Comparison of ENCODE assay signal across 13 mouse cellular contexts in the genomic region with DNA sequence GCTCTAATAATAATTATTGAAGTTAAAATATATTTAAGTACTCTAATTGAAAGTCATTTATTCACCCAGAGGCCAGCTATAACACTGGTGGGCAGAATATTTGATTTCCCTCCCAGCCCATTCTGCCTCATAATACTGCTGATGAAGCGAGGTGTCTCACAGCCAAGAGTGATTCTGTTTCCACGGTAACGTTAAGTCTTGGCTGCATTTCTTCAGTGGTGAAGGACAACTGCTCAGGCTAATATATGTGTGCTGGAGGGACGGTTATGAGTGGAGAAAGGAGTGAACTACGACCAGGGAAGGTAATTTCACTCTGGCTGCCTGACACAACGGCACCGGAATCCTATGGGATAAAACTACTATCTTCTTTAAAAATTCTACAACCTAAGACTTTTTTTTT.
DNase-seq lines count a peak whose midpoint lies in the region; ATAC-seq and TF ChIP-seq lines count a peak whose summit lies in the region.
"Had no signal": no experiment of that assay in that cellular context is flagged by ENCODE, and none has a peak within 500 bp of the region (broad histone marks: within the 10 kb centered on the region; RNA-seq: fewer than 3 reads in every experiment).

No protein-coding gene starts in this region.

- peak; percentile 77; the same call in 1 of the 2 replicates for ATAC-seq in limb, embryonic 13.5 days (ENCODE audit: low FRiP score, low read depth)
- ATAC-seq in forebrain, postnatal 0 days, result peak; percentile 85
- ATAC-seq in neural tube, embryonic 12.5 days (ENCODE audit: low FRiP score, low read depth), result peak; percentile 66
- ATAC-seq: lung, postnatal 0 days had no signal

- H3K36me3 ChIP-seq in limb, embryonic 13.5 days, result no peaks in the 10 kb centered on the region
- no peaks in the 10 kb centered on the region for H3K36me3 ChIP-seq in limb, embryonic 10.5 days
- no peaks in the 10 kb centered on the region for H3K36me3 ChIP-seq in forebrain, postnatal 0 days (ENCODE audit: insufficient read depth)
- no peaks in the 10 kb centered on the region for H3K36me3 ChIP-seq in neural tube, embryonic 12.5 days
- H3K36me3 ChIP-seq: limb, embryonic 12.5 days had no signal

- WGBS in limb, embryonic 13.5 days, result 64% methylated on average over 7 of the region's 7 CpGs
- 81% methylated on average over 7 of the region's 7 CpGs for WGBS in limb, embryonic 10.5 days
- WGBS in forebrain, postnatal 0 days, result 37% methylated on average over 7 of the region's 7 CpGs
- WGBS in neural tube, embryonic 12.5 days, result 65% methylated on average over 7 of the region's 7 CpGs

- DNase-seq in adrenal gland, adult 2 months, result peak; percentile 8
- no peak for DNase-seq in adrenal gland, postnatal 14 days
- DNase-seq in limb, embryonic 10.5 days (ENCODE audit: low spot score), result no peak
- peak; percentile 67 for DNase-seq in forebrain, postnatal 0 days
- DNase-seq in spleen, postnatal 36 days (ENCODE audit: low spot score in 2 of 2), result no peak
- DNase-seq in adipocyte (ENCODE audit: low spot score), result no peak
- DNase-seq: cerebellum, adult 2 months; thymus, adult 18-20 months had no signal

- TF ChIP-seq CTCF in forebrain, postnatal 0 days (IDR thresholded peaks at IDR 0.05; ENCODE audit: low read depth), result no peak

- H3K9me3 ChIP-seq in limb, embryonic 13.5 days, result no peaks in the 10 kb centered on the region
- H3K9me3 ChIP-seq in limb, embryonic 10.5 days (replicated peaks), result no peaks in the 10 kb centered on the region
- H3K9me3 ChIP-seq in forebrain, postnatal 0 days (ENCODE audit: low read length), result no peaks in the 10 kb centered on the region
- no peaks in the 10 kb centered on the region for H3K9me3 ChIP-seq in neural tube, embryonic 12.5 days
- H3K9me3 ChIP-seq: limb, embryonic 12.5 days had no signal

- H3K27me3 ChIP-seq in limb, embryonic 13.5 days, result no peaks in the 10 kb centered on the region
- H3K27me3 ChIP-seq in limb, embryonic 10.5 days (ENCODE audit: low read depth, poor library complexity, severe bottlenecking), result no peaks in the 10 kb centered on the region
- no peaks in the 10 kb centered on the region; the same call in 1 of the 2 replicates for H3K27me3 ChIP-seq in forebrain, postnatal 0 days (ENCODE audit: insufficient read depth, low read length)
- H3K27me3 ChIP-seq in neural tube, embryonic 12.5 days (replicated peaks), result no peaks in the 10 kb centered on the region
- H3K27me3 ChIP-seq: limb, embryonic 12.5 days had no signal

- H3K4me1 ChIP-seq in limb, embryonic 13.5 days, result no peaks in the 10 kb centered on the region
- no peaks in the 10 kb centered on the region for H3K4me1 ChIP-seq in limb, embryonic 10.5 days
- H3K4me1 ChIP-seq in forebrain, postnatal 0 days (ENCODE audit: insufficient read depth), result no peaks in the 10 kb centered on the region
- no peaks in the 10 kb centered on the region for H3K4me1 ChIP-seq in neural tube, embryonic 12.5 days
- H3K4me1 ChIP-seq: limb, embryonic 12.5 days had no signal

- no peak overlapping the region for H3K4me3 ChIP-seq in limb, embryonic 13.5 days
- no peak overlapping the region for H3K4me3 ChIP-seq in limb, embryonic 10.5 days
- no peak overlapping the region for H3K4me3 ChIP-seq in forebrain, postnatal 0 days (ENCODE audit: low read depth, low read length)
- H3K4me3 ChIP-seq in neural tube, embryonic 12.5 days, result no peak overlapping the region
- H3K4me3 ChIP-seq: limb, embryonic 12.5 days had no signal

- H3K9ac ChIP-seq in limb, embryonic 13.5 days, result no peak overlapping the region
- H3K9ac ChIP-seq in forebrain, postnatal 0 days, result no peak overlapping the region
- H3K9ac ChIP-seq in neural tube, embryonic 12.5 days, result no peak overlapping the region
- H3K9ac ChIP-seq: limb, embryonic 12.5 days had no signal

- no peak overlapping the region for H3K27ac ChIP-seq in limb, embryonic 13.5 days
- no peak overlapping the region for H3K27ac ChIP-seq in limb, embryonic 10.5 days
- no peak overlapping the region for H3K27ac ChIP-seq in forebrain, postnatal 0 days (ENCODE audit: low read depth, low read length)
- no peak overlapping the region for H3K27ac ChIP-seq in neural tube, embryonic 12.5 days
- H3K27ac ChIP-seq: limb, embryonic 12.5 days had no signal

- no peak overlapping the region for H3K4me2 ChIP-seq in limb, embryonic 13.5 days (replicated peaks)
- H3K4me2 ChIP-seq in forebrain, postnatal 0 days (ENCODE audit: low read depth), result no peak overlapping the region
- no peak overlapping the region for H3K4me2 ChIP-seq in neural tube, embryonic 12.5 days (replicated peaks)
- H3K4me2 ChIP-seq: heart, embryonic 11.5 days; limb, embryonic 12.5 days had no signal

Comparison
In these comparisons a context has a peak if more than half of its experiments do, and no peak if none do; other contexts are left out.
1. DNase-seq: peak in adrenal gland, adult 2 months (single experiment) and forebrain, postnatal 0 days (single experiment); none in adrenal gland, postnatal 14 days (single experiment), limb, embryonic 10.5 days (single experiment), spleen, postnatal 36 days (0 of 2) and adipocyte (single experiment).
2. Peak in every context shown above with its lines, with median percentiles within 50 percentile points of each other: ATAC-seq.